ENCODE assay signal across 22 mouse cellular contexts in the genomic region with DNA sequence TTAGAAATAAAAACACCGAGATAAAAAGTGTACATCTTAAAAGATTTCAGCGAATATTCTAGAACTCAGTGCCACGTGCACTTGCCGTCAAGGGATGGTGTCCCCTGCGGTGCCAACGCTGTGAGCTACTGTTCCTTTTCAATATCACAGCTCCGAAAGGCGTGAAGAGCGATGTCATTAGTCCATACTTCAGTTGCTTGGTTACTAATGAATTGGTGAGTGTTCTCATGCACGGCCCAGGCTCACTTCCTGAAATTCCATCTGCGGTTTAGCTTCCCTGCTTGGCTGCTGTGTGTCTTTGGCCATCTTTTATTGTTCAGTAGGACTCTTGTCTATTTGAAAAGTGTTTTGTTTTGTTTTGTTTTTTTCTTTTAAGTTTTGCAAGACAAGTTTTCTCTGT.
A peak's percentile ranks its signal among the peaks of the same experiment; 100 is the strongest.
DNase-seq lines count a peak whose midpoint lies in the region; ATAC-seq and TF ChIP-seq lines count a peak whose summit lies in the region.
"Had no signal": no experiment of that assay in that cellular context is flagged by ENCODE, and none has a peak within 500 bp of the region (broad histone marks: within the 10 kb centered on the region; RNA-seq: fewer than 3 reads in every experiment).

No protein-coding gene starts in this region.

- H3K9ac ChIP-seq in hindbrain, embryonic 14.5 days: no peak overlapping the region
- H3K9ac ChIP-seq in hindbrain, embryonic 11.5 days (ENCODE audit: low read depth, low read length): no peak overlapping the region
- H3K9ac ChIP-seq in midbrain, postnatal 0 days (replicated peaks; ENCODE audit: low read length, poor library complexity, severe bottlenecking): no peak overlapping the region
- no peak overlapping the region for H3K9ac ChIP-seq in midbrain, embryonic 11.5 days (ENCODE audit: low read length)
- H3K9ac ChIP-seq: heart, embryonic 12.5 days; limb, embryonic 13.5 days; liver, embryonic 12.5 days; midbrain, embryonic 12.5 days had no signal

- no peak for ATAC-seq in hindbrain, embryonic 14.5 days (ENCODE audit: low FRiP score)
- no peak for ATAC-seq in hindbrain, embryonic 11.5 days (ENCODE audit: low FRiP score)
- no peak for ATAC-seq in midbrain, postnatal 0 days (ENCODE audit: low FRiP score)
- no peak for ATAC-seq in midbrain, embryonic 11.5 days (ENCODE audit: low FRiP score)
- ATAC-seq: liver, embryonic 12.5 days had no signal

- TF ChIP-seq CTCF in midbrain, postnatal 0 days (IDR thresholded peaks at IDR 0.05): no peak

- no peak overlapping the region for H3K27ac ChIP-seq in hindbrain, embryonic 14.5 days
- no peak overlapping the region for H3K27ac ChIP-seq in hindbrain, embryonic 11.5 days (ENCODE audit: low read depth, low read length)
- no peak overlapping the region for H3K27ac ChIP-seq in midbrain, postnatal 0 days (ENCODE audit: low read depth, low read length)
- no peak overlapping the region for H3K27ac ChIP-seq in midbrain, embryonic 11.5 days (ENCODE audit: low read depth, low read length)
- H3K27ac ChIP-seq: limb, embryonic 13.5 days; liver, embryonic 12.5 days; midbrain, embryonic 12.5 days had no signal

- H3K9me3 ChIP-seq in hindbrain, embryonic 14.5 days (ENCODE audit: control insufficient read depth, low read length): no peaks in the 10 kb centered on the region
- H3K9me3 ChIP-seq in hindbrain, embryonic 11.5 days (ENCODE audit: control insufficient read depth, low read length): no peaks in the 10 kb centered on the region
- no peaks in the 10 kb centered on the region for H3K9me3 ChIP-seq in midbrain, postnatal 0 days (ENCODE audit: low read length)
- no peaks in the 10 kb centered on the region for H3K9me3 ChIP-seq in midbrain, embryonic 11.5 days (ENCODE audit: control insufficient read depth, low read length)
- H3K9me3 ChIP-seq: limb, embryonic 13.5 days; midbrain, embryonic 12.5 days had no signal

- no peaks in the 10 kb centered on the region; the same call in 1 of the 2 replicates for H3K27me3 ChIP-seq in hindbrain, embryonic 14.5 days (ENCODE audit: control insufficient read depth, insufficient read depth, low read length)
- no peaks in the 10 kb centered on the region for H3K27me3 ChIP-seq in hindbrain, embryonic 11.5 days (ENCODE audit: control insufficient read depth, insufficient read depth, low read length)
- H3K27me3 ChIP-seq in midbrain, postnatal 0 days (ENCODE audit: insufficient read depth, low read length): 0 out of 2 replicates have a peak, but pooled peaks cover 4% of the 10 kb centered on the region
- H3K27me3 ChIP-seq in midbrain, embryonic 11.5 days (ENCODE audit: control insufficient read depth, insufficient read depth, low read length): no peaks in the 10 kb centered on the region

- H3K36me3 ChIP-seq in hindbrain, embryonic 14.5 days (replicated peaks; ENCODE audit: control insufficient read depth, insufficient read depth): no peaks in the 10 kb centered on the region
- no peaks in the 10 kb centered on the region for H3K36me3 ChIP-seq in hindbrain, embryonic 11.5 days (ENCODE audit: control insufficient read depth, insufficient read depth, low read length)
- no peaks in the 10 kb centered on the region for H3K36me3 ChIP-seq in midbrain, postnatal 0 days (ENCODE audit: insufficient read depth, low read length)
- H3K36me3 ChIP-seq in midbrain, embryonic 11.5 days (ENCODE audit: control insufficient read depth, insufficient read depth, low read length): no peaks in the 10 kb centered on the region
- H3K36me3 ChIP-seq: heart, embryonic 12.5 days; limb, embryonic 13.5 days; liver, embryonic 12.5 days; midbrain, embryonic 12.5 days had no signal

- H3K4me1 ChIP-seq in hindbrain, embryonic 14.5 days (replicated peaks; ENCODE audit: control insufficient read depth, insufficient read depth, low read length): 0 out of 2 replicates have a peak, but pooled peaks cover 2% of the 10 kb centered on the region
- no peaks in the 10 kb centered on the region; the same call in 1 of the 2 replicates for H3K4me1 ChIP-seq in hindbrain, embryonic 11.5 days (replicated peaks; ENCODE audit: control insufficient read depth, insufficient read depth, low read length)
- no peaks in the 10 kb centered on the region for H3K4me1 ChIP-seq in midbrain, postnatal 0 days (ENCODE audit: insufficient read depth, low read length)
- no peaks in the 10 kb centered on the region for H3K4me1 ChIP-seq in midbrain, embryonic 11.5 days (ENCODE audit: control insufficient read depth, insufficient read depth, low read length)
- H3K4me1 ChIP-seq: liver, embryonic 12.5 days had no signal

- H3K4me3 ChIP-seq in hindbrain, embryonic 14.5 days (replicated peaks; ENCODE audit: low read length): no peak overlapping the region
- H3K4me3 ChIP-seq in hindbrain, embryonic 11.5 days (ENCODE audit: low read depth, low read length): no peak overlapping the region
- H3K4me3 ChIP-seq in midbrain, postnatal 0 days (ENCODE audit: low read depth, low read length): no peak overlapping the region
- H3K4me3 ChIP-seq in midbrain, embryonic 11.5 days (ENCODE audit: low read depth, low read length): no peak overlapping the region
- H3K4me3 ChIP-seq: heart, embryonic 12.5 days; limb, embryonic 13.5 days; liver, embryonic 12.5 days; midbrain, embryonic 12.5 days had no signal

- DNase-seq in cerebellum, postnatal 14 days: peak; percentile 18
- DNase-seq in cerebellum, postnatal 25 days: no peak
- peak; percentile 44 for DNase-seq in hindbrain, embryonic 14.5 days (ENCODE audit: low spot score)
- no peak for DNase-seq in hindbrain, embryonic 11.5 days (ENCODE audit: low spot score)
- peak; percentile 55 for DNase-seq in midbrain, postnatal 0 days (ENCODE audit: low spot score)
- DNase-seq in midbrain, embryonic 11.5 days (ENCODE audit: low spot score, missing footprints): no peak
- DNase-seq in retina, postnatal 1 day: peak; percentile 51
- DNase-seq in kidney, postnatal 25 days: no peak
- DNase-seq: adrenal gland, postnatal 25 days; cerebellum, adult 11 months; cerebellum, postnatal 36 days; gastrocnemius, postnatal 25 days; heart, adult 18-20 months; heart, postnatal 14 days; kidney, adult 11 months; lung, adult 18-20 months; lung, postnatal 10 days; thymus, postnatal 14 days had no signal

- 46% methylated on average over 11 of the region's 11 CpGs for WGBS in hindbrain, embryonic 14.5 days
- 67% methylated on average over 11 of the region's 11 CpGs for WGBS in hindbrain, embryonic 11.5 days
- 55% methylated on average over 11 of the region's 11 CpGs for WGBS in midbrain, postnatal 0 days
- 77% methylated on average over 11 of the region's 11 CpGs for WGBS in midbrain, embryonic 11.5 days

- no peak overlapping the region for H3K4me2 ChIP-seq in hindbrain, embryonic 14.5 days (replicated peaks)
- H3K4me2 ChIP-seq in hindbrain, embryonic 11.5 days (replicated peaks; ENCODE audit: low read depth, low read length): no peak overlapping the region
- no peak overlapping the region for H3K4me2 ChIP-seq in midbrain, postnatal 0 days (ENCODE audit: low read depth, low read length, poor library complexity, severe bottlenecking)
- H3K4me2 ChIP-seq in midbrain, embryonic 11.5 days: no peak overlapping the region
- H3K4me2 ChIP-seq: heart, embryonic 12.5 days; limb, embryonic 13.5 days; liver, embryonic 12.5 days; midbrain, embryonic 12.5 days had no signal

Comparison
In these comparisons a context has a peak if more than half of its experiments do, and no peak if none do; other contexts are left out.
1. DNase-seq: peak in cerebellum, postnatal 14 days (2 of 2), hindbrain, embryonic 14.5 days (single experiment), midbrain, postnatal 0 days (single experiment) and retina, postnatal 1 day (single experiment); none in cerebellum, postnatal 25 days (0 of 2), hindbrain, embryonic 11.5 days (single experiment), midbrain, embryonic 11.5 days (single experiment) and kidney, postnatal 25 days (0 of 2).